Mouse (Mus musculus) CH12.LX (cell line): Measurements from ENCODE around the gene Heatr5a.

Source experiments
- CHD1 ChIP-seq: IDR thresholded peaks from 2 replicates; pipeline ENCODE4 v1.6.1; 2012; ENCODE audit warnings: low read depth, low read length, improper control_type of control experiment, inconsistent platforms
- CTCF ChIP-seq, 2 experiments: IDR thresholded peaks in 1 of 2; conservative IDR thresholded peaks in 1 of 2; 2 replicates each; pipeline ENCODE4 v1.5.1; 2011 to 2012; ENCODE audit warnings: low read depth in 2 of 2, low read length in 2 of 2, improper control_type of control experiment in 1 of 2, inconsistent platforms in 1 of 2, mild to moderate bottlenecking in 1 of 2, moderate library complexity in 1 of 2
- GABPA ChIP-seq: IDR thresholded peaks from 2 replicates; pipeline ENCODE4 v1.6.1; 2012; ENCODE audit warnings: low read depth, low read length, improper control_type of control experiment, inconsistent platforms; ENCODE audit not compliant: insufficient replicate concordance
- MAX ChIP-seq: IDR thresholded peaks from 2 replicates; pipeline ENCODE4 v1.6.1; 2011; ENCODE audit warnings: low read length, improper control_type of control experiment
- MEF2A ChIP-seq: IDR thresholded peaks from 2 replicates; pipeline ENCODE4 v1.6.1; 2014; ENCODE audit warnings: low read depth, mild to moderate bottlenecking, inconsistent platforms, low read length, improper control_type of control experiment, borderline replicate concordance
- POLR2A ChIP-seq: IDR thresholded peaks from 2 replicates; pipeline ENCODE4 v1.6.1; 2011; ENCODE audit warnings: low read depth, mild to moderate bottlenecking, improper control_type of control experiment, low read length
- RCOR1 ChIP-seq: conservative IDR thresholded peaks from 2 replicates; pipeline ENCODE4 v1.6.1; 2012; ENCODE audit warnings: low read depth, mild to moderate bottlenecking, inconsistent platforms, low read length, improper control_type of control experiment
- ZKSCAN1 ChIP-seq: IDR thresholded peaks from 2 replicates; pipeline ENCODE4 v1.6.1; 2012; ENCODE audit warnings: low read depth, inconsistent platforms, low read length, improper control_type of control experiment, borderline replicate concordance

DNA sequence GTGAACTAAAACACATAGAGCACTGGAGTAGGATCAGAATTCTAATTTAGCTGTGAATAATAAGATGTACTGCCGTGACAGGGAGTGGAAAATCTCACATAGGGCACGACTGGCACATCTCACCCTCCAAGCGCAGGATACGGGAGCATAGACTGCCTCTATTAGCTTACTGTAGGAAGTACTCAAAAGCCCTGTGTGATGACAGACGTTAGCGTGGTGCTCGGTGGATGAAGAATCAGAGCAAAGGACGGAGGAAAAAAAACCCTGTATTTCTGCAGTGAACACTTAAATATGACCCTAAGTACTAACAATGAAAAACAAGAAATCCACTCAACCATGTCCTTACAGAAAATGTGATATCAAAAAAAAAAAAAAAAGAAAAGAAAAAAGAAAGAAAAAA is 41.0 kb upstream of the Heatr5a start:
- TF ChIP-seq CHD1 (no peak), CTCF (conservative IDR thresholded peaks at IDR 0.05 in 1 of 2, IDR thresholded peaks at IDR 0.05 in 1 of 2; ENCODE audit: low read depth in 2 of 2, low read length in 2 of 2) (no peak), GABPA (no peak), ZKSCAN1 (no peak), MEF2A (no peak), POLR2A (no peak), RCOR1 (no peak), MAX (no peak)
